Mouse (Mus musculus) C2C12 (cell line): ENCODE data around the gene Slc25a15.

Experiments used
- CTCF ChIP-seq: IDR thresholded peaks from one replicate; pipeline ENCODE4 v1.5.1; 2011; ENCODE audit not compliant: control insufficient read depth, insufficient read depth, insufficient read length
- MAX ChIP-seq: IDR thresholded peaks from one replicate; pipeline ENCODE4 v1.6.1; 2011; ENCODE audit warnings: mild to moderate bottlenecking, control low read depth
- MYOD1 ChIP-seq: IDR thresholded peaks from one replicate; pipeline ENCODE4 v1.6.1; 2011; ENCODE audit warnings: low read depth; ENCODE audit not compliant: control insufficient read depth, insufficient read length
- MYOG ChIP-seq: IDR thresholded peaks from one replicate; pipeline ENCODE4 v1.6.1; 2011; ENCODE audit not compliant: control insufficient read depth, insufficient read length; ENCODE audit errors: extremely low read depth

- TF ChIP-seq CTCF (no peak), MYOD1 (no peak), MAX (no peak), MYOG (no peak)
Observed at GRCm38 (mm10) chr8:22376311-22376710, 22.1 kb downstream of the Slc25a15 start.
